Mouse (Mus musculus): ENCODE measurements around the gene Zfr2. TPM values are rescaled to one million over a fixed set of nuclear protein-coding genes. Genes with fewer than 3 reads are reported as not detected.

Gene Zfr2
- polyA plus RNA-seq, 1 experiment from 2014 or later: 19.7 TPM

Small RNAs within 50 kb of the gene (microRNA-seq; reads per million reads assigned to microRNA genes)
- 12.4 reads per million, percentile 30 among the genes with 10 or more reads in this experiment for gene Mir3057

Other genes with a start within 250 kb of the Zfr2 start
- 10.4 and 10.9 TPM in 2 replicates for gene Gng7, start 218.2 kb upstream of the Zfr2 start, polyA plus RNA-seq (2015; fragmentation: Nextera tagmentation; extraction: Ambion mirVana)
- 30.9 and 34.3 TPM in 2 replicates for gene Diras1, start 207.5 kb upstream of the Zfr2 start, polyA plus RNA-seq (2015; fragmentation: Nextera tagmentation; extraction: Ambion mirVana)
- gene Slc39a3, start 195.7 kb upstream of the Zfr2 start, polyA plus RNA-seq (2015; fragmentation: Nextera tagmentation; extraction: Ambion mirVana): 43.5 and 45.7 TPM in 2 replicates
- 316 and 322 TPM in 2 replicates for gene Sgta, start 173.0 kb upstream of the Zfr2 start, polyA plus RNA-seq (2015; fragmentation: Nextera tagmentation; extraction: Ambion mirVana)
- gene Thop1, start 163.1 kb upstream of the Zfr2 start, polyA plus RNA-seq (2015; fragmentation: Nextera tagmentation; extraction: Ambion mirVana): 44.9 and 48.5 TPM in 2 replicates
- gene Creb3l3, start 134.3 kb upstream of the Zfr2 start, polyA plus RNA-seq (2015; fragmentation: Nextera tagmentation; extraction: Ambion mirVana): 0.12 and 0.20 TPM in 2 replicates
- 220 and 243 TPM in 2 replicates for gene Map2k2, start 127.2 kb upstream of the Zfr2 start, polyA plus RNA-seq (2015; fragmentation: Nextera tagmentation; extraction: Ambion mirVana)
- gene Zbtb7a, start 97.9 kb upstream of the Zfr2 start, polyA plus RNA-seq (2015; fragmentation: Nextera tagmentation; extraction: Ambion mirVana): 13.2 and 15.2 TPM in 2 replicates
- 60.0 and 60.9 TPM in 2 replicates for gene Pias4, start 65.2 kb upstream of the Zfr2 start, polyA plus RNA-seq (2015; fragmentation: Nextera tagmentation; extraction: Ambion mirVana)
- gene Eef2, start 56.5 kb upstream of the Zfr2 start, polyA plus RNA-seq (2015; fragmentation: Nextera tagmentation; extraction: Ambion mirVana): 565 and 579 TPM in 2 replicates
- gene Dapk3, start 50.1 kb upstream of the Zfr2 start, polyA plus RNA-seq (2015; fragmentation: Nextera tagmentation; extraction: Ambion mirVana): 48.4 and 67.3 TPM in 2 replicates
- 0.12 and 0.15 TPM in 2 replicates for gene 4930442H23Rik, start 49.3 kb upstream of the Zfr2 start, polyA plus RNA-seq (2015; fragmentation: Nextera tagmentation; extraction: Ambion mirVana)
- 0.16 TPM in 1 of 2 replicates, not detected in the other for gene Nmrk2, start 31.1 kb upstream of the Zfr2 start, polyA plus RNA-seq (2015; fragmentation: Nextera tagmentation; extraction: Ambion mirVana)
- 66.0 and 77.3 TPM in 2 replicates for gene Atcay, start 2.3 kb upstream of the Zfr2 start, polyA plus RNA-seq (2015; fragmentation: Nextera tagmentation; extraction: Ambion mirVana)
- gene Matk, start 19.8 kb downstream of the Zfr2 start, polyA plus RNA-seq (2015; fragmentation: Nextera tagmentation; extraction: Ambion mirVana): 7.2 and 8.8 TPM in 2 replicates
- gene Mrpl54, start 33.8 kb downstream of the Zfr2 start, polyA plus RNA-seq (2015; fragmentation: Nextera tagmentation; extraction: Ambion mirVana): 138 and 148 TPM in 2 replicates
- gene Apba3, start 33.8 kb downstream of the Zfr2 start, polyA plus RNA-seq (2015; fragmentation: Nextera tagmentation; extraction: Ambion mirVana): 27.9 and 30.8 TPM in 2 replicates
- gene Tjp3, start 58.4 kb downstream of the Zfr2 start, polyA plus RNA-seq (2015; fragmentation: Nextera tagmentation; extraction: Ambion mirVana): 4.9 and 5.5 TPM in 2 replicates
- gene Pip5k1c, start 59.8 kb downstream of the Zfr2 start, polyA plus RNA-seq (2015; fragmentation: Nextera tagmentation; extraction: Ambion mirVana): 92.8 and 99.6 TPM in 2 replicates
- gene Cactin, start 87.9 kb downstream of the Zfr2 start, polyA plus RNA-seq (2015; fragmentation: Nextera tagmentation; extraction: Ambion mirVana): 35.5 and 35.8 TPM in 2 replicates
- 4.7 and 4.9 TPM in 2 replicates for gene Tbxa2r, start 95.6 kb downstream of the Zfr2 start, polyA plus RNA-seq (2015; fragmentation: Nextera tagmentation; extraction: Ambion mirVana)
- gene Gipc3, start 110.1 kb downstream of the Zfr2 start, polyA plus RNA-seq (2015; fragmentation: Nextera tagmentation; extraction: Ambion mirVana): not detected in 2 replicates
- 46.5 and 49.8 TPM in 2 replicates for gene Hmg20b, start 117.3 kb downstream of the Zfr2 start, polyA plus RNA-seq (2015; fragmentation: Nextera tagmentation; extraction: Ambion mirVana)
- gene Mfsd12, start 124.3 kb downstream of the Zfr2 start, polyA plus RNA-seq (2015; fragmentation: Nextera tagmentation; extraction: Ambion mirVana): 8.8 and 10.1 TPM in 2 replicates
- gene 4930404N11Rik, start 132.7 kb downstream of the Zfr2 start, polyA plus RNA-seq (2015; fragmentation: Nextera tagmentation; extraction: Ambion mirVana): 0.44 and 0.70 TPM in 2 replicates
- 127 and 133 TPM in 2 replicates for gene Fzr1, start 145.4 kb downstream of the Zfr2 start, polyA plus RNA-seq (2015; fragmentation: Nextera tagmentation; extraction: Ambion mirVana)
- 73.5 TPM in 2 replicates for gene Dohh, start 151.3 kb downstream of the Zfr2 start, polyA plus RNA-seq (2015; fragmentation: Nextera tagmentation; extraction: Ambion mirVana)
- gene Gm48551, start 151.3 kb downstream of the Zfr2 start, polyA plus RNA-seq (2015; fragmentation: Nextera tagmentation; extraction: Ambion mirVana): 6.9 and 7.2 TPM in 2 replicates
- 1.2 and 2.1 TPM in 2 replicates for gene Gm48552, start 155.8 kb downstream of the Zfr2 start, polyA plus RNA-seq (2015; fragmentation: Nextera tagmentation; extraction: Ambion mirVana)
- 1.4 and 1.9 TPM in 2 replicates for gene Smim24, start 159.9 kb downstream of the Zfr2 start, polyA plus RNA-seq (2015; fragmentation: Nextera tagmentation; extraction: Ambion mirVana)
- 13.1 and 15.2 TPM in 2 replicates for gene Nfic, start 222.5 kb downstream of the Zfr2 start, polyA plus RNA-seq (2015; fragmentation: Nextera tagmentation; extraction: Ambion mirVana)
- 75.5 and 79.4 TPM in 2 replicates for gene Celf5, start 249.6 kb downstream of the Zfr2 start, polyA plus RNA-seq (2015; fragmentation: Nextera tagmentation; extraction: Ambion mirVana)

All from midbrain, embryonic 13.5 days (tissue).